7 mouse cellular contexts compared by ENCODE assay signal in genomic region chr15:82259510-82259909, GRCm38 (mm10). TPM values are rescaled to one million over a fixed set of nuclear protein-coding genes. Genes with fewer than 3 reads are reported as not detected.
DNase-seq lines count a peak whose midpoint lies in the region; ATAC-seq lines count a peak whose summit lies in the region.

No protein-coding gene starts in this region.

- DNase-seq in neural tube, embryonic 10.5 days (ENCODE audit: extremely low spot score, low spot score) = peak; percentile 74
- peak; percentile 48 to 83 for DNase-seq in adrenal gland, adult (ENCODE audit: inconsistent age in 2 of 2, low spot score in 1 of 2)
- DNase-seq in cerebellum, postnatal 14 days = peak; percentile 89 to 95
- DNase-seq in lung, adult 18-20 months = peak; percentile 16 to 17
- peak; percentile 48 to 62 for DNase-seq in right cerebral cortex, postnatal 36 days (ENCODE audit: low spot score in 2 of 2)

- no peak overlapping the region for H3K4me2 ChIP-seq in neural tube, embryonic 15.5 days

- peaks cover 30% of the 10 kb centered on the region for H3K4me1 ChIP-seq in neural tube, embryonic 15.5 days

- no peak overlapping the region for H3K4me3 ChIP-seq in neural tube, embryonic 15.5 days (replicated peaks)

- no peak for ATAC-seq in neural tube, embryonic 15.5 days (ENCODE audit: low FRiP score)
- peak; percentile 59 to 86; a peak in 3 of 4 replicates for ATAC-seq in hematopoietic stem cell, adult 5-6 weeks (replicated peaks in 1 of 2; ENCODE audit: insufficient read depth in 1 of 2, low FRiP score in 2 of 2, low TSS enrichment in 1 of 2, low read depth in 1 of 2, poor library complexity in 2 of 2, severe bottlenecking in 2 of 2)

- WGBS in neural tube, embryonic 15.5 days = 17% methylated on average over 16 of the region's 16 CpGs

- 0 out of 2 replicates have a peak, but pooled peaks cover 3% of the 10 kb centered on the region for H3K36me3 ChIP-seq in neural tube, embryonic 15.5 days

- no peaks in the 10 kb centered on the region for H3K9me3 ChIP-seq in neural tube, embryonic 15.5 days (replicated peaks)

- no peaks in the 10 kb centered on the region; the same call in 1 of the 2 replicates for H3K27me3 ChIP-seq in neural tube, embryonic 15.5 days (replicated peaks)

- no peak overlapping the region for H3K9ac ChIP-seq in neural tube, embryonic 15.5 days (replicated peaks)

- no peak overlapping the region for H3K27ac ChIP-seq in neural tube, embryonic 15.5 days (replicated peaks)

RNA-seq across cellular contexts. Expression of gene 1500009C09Rik, which starts 7.3 kb away (rescaled TPM):
- 13.0 and 18.4 TPM in 2 replicates for polyA plus RNA-seq in neural tube, embryonic 15.5 days (2015; fragmentation: Nextera tagmentation; extraction: Ambion mirVana)
- total RNA-seq in hematopoietic stem cell, adult 5-6 weeks (2017) = not detected in 2 replicates

RNA-seq across cellular contexts. Expression of gene Cenpm, which starts 15.0 kb away (rescaled TPM):
- 17.8 and 23.4 TPM in 2 replicates for polyA plus RNA-seq in neural tube, embryonic 15.5 days (2015; fragmentation: Nextera tagmentation; extraction: Ambion mirVana)
- total RNA-seq in hematopoietic stem cell, adult 5-6 weeks (2017) = 15.6 and 25.6 TPM in 2 replicates

RNA-seq across cellular contexts. Expression of gene Sept3, which starts 15.2 kb away (rescaled TPM):
- polyA plus RNA-seq in neural tube, embryonic 15.5 days (2015; fragmentation: Nextera tagmentation; extraction: Ambion mirVana) = 338 and 367 TPM in 2 replicates
- total RNA-seq in hematopoietic stem cell, adult 5-6 weeks (2017) = 1.1 TPM in 2 replicates

RNA-seq across cellular contexts. Expression of gene Tnfrsf13c, which starts 35.3 kb away (rescaled TPM):
- 0.66 and 0.90 TPM in 2 replicates for polyA plus RNA-seq in neural tube, embryonic 15.5 days (2015; fragmentation: Nextera tagmentation; extraction: Ambion mirVana)
- total RNA-seq in hematopoietic stem cell, adult 5-6 weeks (2017) = 9.2 and 10.6 TPM in 2 replicates

RNA-seq across cellular contexts. Expression of gene Wbp2nl, which starts 39.2 kb away (rescaled TPM):
- polyA plus RNA-seq in neural tube, embryonic 15.5 days (2015; fragmentation: Nextera tagmentation; extraction: Ambion mirVana) = 0.10 and 0.13 TPM in 2 replicates
- not detected in 2 replicates for total RNA-seq in hematopoietic stem cell, adult 5-6 weeks (2017)

Comparison
In these comparisons a context has a peak if more than half of its experiments do, and no peak if none do; other contexts are left out.
1. DNase-seq: peak in every context shown above with its lines; median percentile 92 in cerebellum, postnatal 14 days; 74 in neural tube, embryonic 10.5 days; 66 in adrenal gland, adult; 55 in right cerebral cortex, postnatal 36 days; 16 in lung, adult 18-20 months.